Mouse (Mus musculus): ENCODE data around the gene Myocd. TPM values are rescaled to one million over a fixed set of nuclear protein-coding genes. Genes with fewer than 3 reads are reported as not detected.

Myocd gene
- total RNA-seq (2015): not detected in 2 replicates
- total RNA-seq (2017): not detected in 2 replicates

GRCm38 (mm10) chr11:65269851-65270473 is at the start of gene Myocd:
Gene Myocd, minus strand, starts transcription at chr11:65269989.
- ATAC-seq (replicated peaks; ENCODE audit: poor library complexity): no peak

- ATAC-seq (replicated peaks; ENCODE audit: poor library complexity): no peak
Measured at GRCm38 (mm10) chr11:65303824-65304223, 34.0 kb upstream of the Myocd start.

GRCm38 (mm10) chr11:65294128-65294833 is 24.5 kb upstream of the Myocd start:
- no peak for ATAC-seq (replicated peaks; ENCODE audit: poor library complexity)

GRCm38 (mm10) chr11:65292994-65293393 is 23.2 kb upstream of the Myocd start:
- no peak for ATAC-seq (replicated peaks; ENCODE audit: poor library complexity)

- ATAC-seq (replicated peaks; ENCODE audit: poor library complexity): no peak
Measured at GRCm38 (mm10) chr11:65287706-65288105, 17.9 kb upstream of the Myocd start.

GRCm38 (mm10) chr11:65286211-65286610 is 16.4 kb upstream of the Myocd start:
- no peak for ATAC-seq (replicated peaks; ENCODE audit: poor library complexity)

GRCm38 (mm10) chr11:65275441-65275840 is 5.7 kb upstream of the Myocd start:
- ATAC-seq (replicated peaks; ENCODE audit: poor library complexity): no peak

GRCm38 (mm10) chr11:65271000-65271399 is 1.2 kb upstream of the Myocd start:
- no peak for ATAC-seq (replicated peaks; ENCODE audit: poor library complexity)

- no peak for ATAC-seq (replicated peaks; ENCODE audit: poor library complexity)
Measured at GRCm38 (mm10) chr11:65268310-65268709, 1.5 kb downstream of the Myocd start.

- ATAC-seq (replicated peaks; ENCODE audit: poor library complexity): no peak
Measured at GRCm38 (mm10) chr11:65263466-65263865, 6.3 kb downstream of the Myocd start.

- no peak for ATAC-seq (replicated peaks; ENCODE audit: poor library complexity)
Measured at GRCm38 (mm10) chr11:65258997-65259396, 10.8 kb downstream of the Myocd start.

- ATAC-seq (replicated peaks; ENCODE audit: poor library complexity): no peak
Measured at GRCm38 (mm10) chr11:65256143-65256542, 13.6 kb downstream of the Myocd start.

- ATAC-seq (replicated peaks; ENCODE audit: poor library complexity): no peak
Measured at GRCm38 (mm10) chr11:65255564-65255963, 14.2 kb downstream of the Myocd start.

- no peak for ATAC-seq (replicated peaks; ENCODE audit: poor library complexity)
Measured at GRCm38 (mm10) chr11:65250366-65250765, 19.4 kb downstream of the Myocd start.

- no peak for ATAC-seq (replicated peaks; ENCODE audit: poor library complexity)
Measured at GRCm38 (mm10) chr11:65246301-65247054, 23.3 kb downstream of the Myocd start.

GRCm38 (mm10) chr11:65243593-65243992 is 26.2 kb downstream of the Myocd start:
- ATAC-seq (replicated peaks; ENCODE audit: poor library complexity): no peak

- ATAC-seq (replicated peaks; ENCODE audit: poor library complexity): no peak
Measured at GRCm38 (mm10) chr11:65240521-65240920, 29.3 kb downstream of the Myocd start.

- no peak for ATAC-seq (replicated peaks; ENCODE audit: poor library complexity)
Measured at GRCm38 (mm10) chr11:65237896-65238295, 31.9 kb downstream of the Myocd start.

- no peak for ATAC-seq (replicated peaks; ENCODE audit: poor library complexity)
Measured at GRCm38 (mm10) chr11:65236907-65237306, 32.9 kb downstream of the Myocd start.

GRCm38 (mm10) chr11:65235374-65235773 is 34.4 kb downstream of the Myocd start:
- no peak for ATAC-seq (replicated peaks; ENCODE audit: poor library complexity)

- ATAC-seq (replicated peaks; ENCODE audit: poor library complexity): no peak
Measured at GRCm38 (mm10) chr11:65231771-65232170, 38.0 kb downstream of the Myocd start.

GRCm38 (mm10) chr11:65226766-65227165 is 43.0 kb downstream of the Myocd start:
- ATAC-seq (replicated peaks; ENCODE audit: poor library complexity): no peak
